Mouse (Mus musculus) liver, adult 2 months (tissue): ENCODE results near the gene Olfr279.

Source experiments
- CTCF ChIP-seq: fragments of 200-500 bp; IDR thresholded peaks from 2 replicates; pipeline ENCODE4 v1.5.1; 2011; ENCODE audit warnings: low read depth, low read length, control low read depth
- POLR2A ChIP-seq: fragments of 200-500 bp; IDR thresholded peaks from 2 replicates; pipeline ENCODE4 v1.6.1; 2011; ENCODE audit warnings: low read length, control low read depth; ENCODE audit not compliant: insufficient read depth; ENCODE audit errors: extremely low read depth

- no peak for TF ChIP-seq CTCF
- no peak for TF ChIP-seq POLR2A
Measured at GRCm38 (mm10) chr15:98507321-98507720, 15.1 kb downstream of the Olfr279 start.
